Mouse (Mus musculus) embryo, embryonic 9.5 days (tissue): ENCODE results near the gene Fasl.

ENCODE experiments used
- DNase-seq: peaks from one replicate; pipeline ENCODE4 v3.0.0-alpha.2; 2017; ENCODE audit errors: extremely low spot score

Gene Fasl

DNA sequence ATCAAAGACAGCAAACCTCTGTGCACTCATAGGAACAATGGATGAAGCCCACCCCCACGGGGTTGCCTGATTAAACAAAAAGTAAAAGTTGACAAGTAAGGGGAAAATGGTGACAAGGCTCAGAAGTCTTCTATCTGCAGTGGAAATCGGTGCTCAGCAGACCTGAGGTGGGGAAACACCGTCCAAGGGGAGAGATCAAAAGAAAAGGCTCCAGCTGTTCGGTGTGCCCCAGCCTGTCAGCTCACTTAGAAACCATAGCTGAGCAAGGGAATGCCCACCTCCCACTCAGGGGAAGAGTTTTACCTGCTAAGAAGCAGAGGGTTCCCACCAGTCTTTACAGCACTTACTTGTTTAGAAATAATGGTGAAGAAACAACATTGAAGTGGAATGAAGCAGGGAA, 26.7 kb downstream of the Fasl start:
- DNase-seq, result no peak

GRCm38 (mm10) chr1:161756547-161756946, 31.7 kb downstream of the Fasl start:
- DNase-seq, result no peak

- no peak for DNase-seq
These were observed 37.0 kb downstream of the Fasl start for GRCm38 (mm10) chr1:161751311-161751710.

- no peak for DNase-seq
These were observed 37.7 kb downstream of the Fasl start for GRCm38 (mm10) chr1:161750471-161751041.

GRCm38 (mm10) chr1:161748685-161749084, 39.6 kb downstream of the Fasl start:
- no peak for DNase-seq

GRCm38 (mm10) chr1:161748138-161748537, 40.2 kb downstream of the Fasl start:
- DNase-seq, result peak; percentile 45

DNA sequence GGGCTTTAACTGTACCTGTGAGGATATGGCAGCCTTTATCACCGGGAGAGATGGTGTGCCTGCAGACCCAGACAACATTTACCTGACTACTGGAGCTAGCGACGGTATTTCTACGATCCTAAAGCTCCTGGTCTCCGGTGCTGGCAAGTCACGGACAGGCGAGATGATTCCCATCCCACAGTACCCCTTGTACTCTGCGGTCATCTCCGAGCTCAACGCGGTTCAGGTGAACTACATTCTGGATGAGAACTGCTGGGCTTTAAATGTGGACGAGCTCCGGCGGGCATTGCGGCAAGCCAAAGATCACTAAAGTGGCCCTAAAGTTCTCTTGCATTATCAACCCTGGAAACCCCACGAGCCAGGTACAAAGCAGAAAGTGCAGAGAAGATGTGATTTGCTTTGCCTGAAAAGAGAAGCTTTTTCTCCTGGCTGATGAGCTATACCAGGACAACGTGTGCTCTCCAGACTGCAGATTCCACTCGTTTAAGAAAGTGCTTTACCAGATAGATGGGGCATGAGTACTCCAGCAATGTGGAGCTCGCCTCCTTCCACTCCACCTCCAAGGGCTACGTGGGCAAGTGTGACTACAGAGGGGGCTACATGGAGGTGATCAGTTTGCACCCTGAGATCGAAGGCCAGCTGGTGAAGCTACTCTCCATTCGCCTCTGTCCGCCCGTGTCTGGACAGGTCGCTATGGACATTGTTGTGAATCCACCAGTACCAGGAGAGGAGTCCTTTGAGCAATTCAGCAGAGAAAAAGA, 41.6 kb downstream of the Fasl start:
- DNase-seq, result no peak

DNA sequence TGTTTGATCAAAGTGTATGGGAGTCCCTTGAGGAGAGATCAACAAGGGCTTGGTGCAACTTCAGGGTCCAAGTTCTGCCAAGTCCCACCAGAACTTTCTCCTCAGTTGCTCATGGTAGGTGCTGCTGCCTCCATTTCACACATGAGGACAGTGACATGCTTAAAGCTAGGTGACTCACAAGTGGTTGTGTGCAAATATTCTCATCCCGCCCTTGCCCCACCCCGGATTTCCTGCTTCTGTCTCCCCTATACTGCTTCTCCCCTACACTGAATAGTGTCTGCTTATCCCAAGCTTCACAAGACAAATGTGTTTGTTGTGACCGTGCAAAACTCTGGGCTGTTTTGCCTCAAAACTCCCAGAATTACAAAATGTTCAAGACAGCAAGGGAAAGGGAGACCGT, 43.4 kb downstream of the Fasl start:
- no peak for DNase-seq

DNA sequence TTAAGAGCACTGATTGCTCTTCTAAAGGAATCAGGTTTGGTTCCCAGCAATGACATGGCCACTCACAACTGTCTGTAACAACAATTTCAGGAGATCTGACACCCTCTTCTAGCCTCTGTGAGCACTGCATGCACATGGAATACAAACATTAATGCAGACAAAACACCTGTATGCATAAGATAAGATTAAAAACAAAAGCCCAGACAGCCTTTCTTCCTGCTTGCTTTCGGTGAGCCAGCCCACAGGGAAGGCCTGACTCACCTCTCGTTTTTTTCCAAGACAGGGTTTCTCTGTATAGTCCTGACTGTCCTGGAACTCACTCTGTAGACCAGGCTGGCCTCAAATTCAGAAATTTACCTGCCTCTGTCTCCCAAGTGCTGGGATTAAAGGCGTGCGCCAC, 44.1 kb downstream of the Fasl start:
- DNase-seq, result no peak

GRCm38 (mm10) chr1:161742481-161743267, 45.6 kb downstream of the Fasl start:
- no peak for DNase-seq

DNA sequence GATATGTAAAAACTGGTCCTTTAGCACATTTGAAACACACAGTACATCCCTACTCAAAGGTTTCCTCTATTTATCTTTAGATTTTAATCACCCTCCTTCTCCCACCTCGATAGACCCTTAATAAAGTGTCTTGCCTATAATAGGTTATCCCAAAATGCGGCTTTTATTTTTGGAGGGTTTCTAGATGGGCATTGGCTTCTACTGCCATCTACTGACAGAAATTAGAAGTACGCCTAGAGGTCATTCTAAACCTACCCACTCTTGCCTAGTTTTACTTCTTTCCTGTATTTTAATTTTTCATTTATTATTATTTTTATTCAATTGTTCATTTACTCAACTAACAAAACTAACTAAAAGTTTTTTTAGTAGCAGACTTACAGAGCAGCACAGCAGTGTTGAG, 51.4 kb downstream of the Fasl start:
- DNase-seq, result peak; percentile 45

- DNase-seq, result no peak
These were observed 52.0 kb downstream of the Fasl start for GRCm38 (mm10) chr1:161736255-161736654.

DNA sequence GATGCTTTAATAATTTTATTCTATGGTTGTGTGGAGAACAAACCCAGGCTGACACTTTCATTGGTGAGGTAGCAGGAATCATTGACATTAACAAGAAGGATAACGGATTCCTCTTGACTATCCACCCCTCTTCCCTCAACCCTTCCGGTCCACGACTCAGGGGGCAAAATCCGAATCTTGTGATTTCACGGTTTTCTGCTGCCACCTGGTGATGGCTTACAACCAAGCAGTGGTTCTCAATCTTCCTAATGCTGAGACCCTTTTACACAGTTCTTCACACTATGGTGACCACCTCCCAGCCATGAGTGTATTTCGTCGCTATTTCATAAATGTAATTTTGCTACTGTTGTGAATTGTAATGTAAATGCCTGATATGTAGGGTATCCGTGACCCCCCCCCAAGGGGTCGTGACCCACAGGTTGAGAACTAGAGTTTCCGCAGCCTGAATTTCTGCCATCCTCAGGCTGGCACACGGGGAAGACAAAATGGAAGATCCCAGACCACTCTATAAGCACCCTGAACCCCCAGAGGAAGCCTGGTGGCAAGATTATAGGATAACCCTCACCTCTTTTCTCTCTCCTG, 52.7 kb downstream of the Fasl start:
- DNase-seq, result peak; percentile 13

GRCm38 (mm10) chr1:161734741-161735211, 53.5 kb downstream of the Fasl start:
- DNase-seq, result no peak

DNA sequence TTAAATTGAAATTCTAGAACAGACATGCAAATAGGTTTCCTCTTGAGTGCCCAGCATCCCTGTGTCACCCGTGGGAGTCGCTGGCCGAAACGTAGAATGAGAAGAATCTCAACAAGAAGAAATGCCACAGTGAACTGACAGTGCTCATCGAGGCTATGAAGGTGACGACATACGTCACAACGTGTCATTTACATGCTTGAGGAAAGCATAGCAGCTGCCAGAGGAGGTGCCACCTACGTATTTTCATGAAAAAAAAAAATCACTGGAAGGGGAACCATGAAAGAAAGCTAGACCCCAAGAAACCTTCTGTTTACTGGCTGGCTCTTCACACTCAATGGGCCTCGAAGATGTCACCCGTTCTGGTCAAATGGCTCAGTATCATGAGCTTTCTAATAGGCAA, 54.0 kb downstream of the Fasl start:
- DNase-seq, result no peak
